Mouse (Mus musculus) right cerebral cortex, adult 2 months (tissue): ENCODE results near the gene Dnah11.

ENCODE experiments used
- DNase-seq, 2 experiments: peaks; one replicate each; pipeline ENCODE4 v3.0.0; 2021 to 2022; ENCODE audit warnings: low spot score in 2 of 2

The Dnah11 gene

GRCm38 (mm10) chr12:117862655-117863054, 336.2 kb downstream of the Dnah11 start:
- DNase-seq, result no peak

- DNase-seq, result no peak
These were observed 337.6 kb downstream of the Dnah11 start for GRCm38 (mm10) chr12:117861249-117861648.

- no peak for DNase-seq
These were observed 338.0 kb downstream of the Dnah11 start for GRCm38 (mm10) chr12:117860840-117861239.

DNA sequence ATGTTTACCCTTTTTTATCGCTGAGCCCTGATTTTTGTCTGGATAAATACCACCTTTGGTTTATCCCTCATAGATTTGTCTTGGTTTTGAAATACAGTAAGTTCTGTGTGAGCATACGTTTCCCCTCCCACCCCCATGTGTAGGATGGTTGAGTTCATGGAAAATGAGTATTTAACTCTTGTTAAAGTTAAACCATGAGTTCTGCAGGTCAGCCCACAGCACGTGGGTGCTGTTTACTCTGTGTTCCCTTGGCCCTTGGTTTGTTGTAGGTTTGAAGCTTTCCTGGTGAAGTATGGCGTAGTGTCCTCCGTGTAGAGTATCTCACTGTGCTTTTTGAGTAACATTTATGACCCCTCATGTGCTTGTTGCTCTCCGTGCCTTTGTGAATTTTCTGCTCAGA, 341.0 kb downstream of the Dnah11 start:
- no peak for DNase-seq

DNA sequence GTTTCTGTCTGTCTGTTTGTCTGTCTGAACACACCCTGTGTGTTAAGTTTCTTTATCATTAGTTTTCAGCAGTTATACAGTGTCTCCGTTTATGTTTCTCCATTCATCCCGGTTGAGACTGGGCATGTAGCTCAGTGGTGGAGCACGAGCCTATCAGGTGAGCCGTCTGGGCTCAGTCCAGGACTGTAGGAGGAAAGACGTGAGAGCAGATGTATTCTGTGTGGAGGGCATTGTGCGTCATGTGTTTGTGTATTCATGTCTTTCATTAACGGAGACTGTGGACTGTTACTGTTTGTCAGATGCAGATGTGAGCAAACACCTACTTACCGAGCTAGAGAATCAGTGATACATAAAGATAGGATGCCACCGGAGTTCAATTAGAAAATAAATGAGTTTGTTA, 341.8 kb downstream of the Dnah11 start:
- DNase-seq, result no peak

- DNase-seq, result peak; percentile 64 to 68
These were observed 345.5 kb downstream of the Dnah11 start for GRCm38 (mm10) chr12:117853316-117853715.

- DNase-seq, result no peak
These were observed 348.4 kb downstream of the Dnah11 start for GRCm38 (mm10) chr12:117850472-117850871.

- DNase-seq, result no peak
These were observed 350.2 kb downstream of the Dnah11 start for GRCm38 (mm10) chr12:117848621-117849020.

DNA sequence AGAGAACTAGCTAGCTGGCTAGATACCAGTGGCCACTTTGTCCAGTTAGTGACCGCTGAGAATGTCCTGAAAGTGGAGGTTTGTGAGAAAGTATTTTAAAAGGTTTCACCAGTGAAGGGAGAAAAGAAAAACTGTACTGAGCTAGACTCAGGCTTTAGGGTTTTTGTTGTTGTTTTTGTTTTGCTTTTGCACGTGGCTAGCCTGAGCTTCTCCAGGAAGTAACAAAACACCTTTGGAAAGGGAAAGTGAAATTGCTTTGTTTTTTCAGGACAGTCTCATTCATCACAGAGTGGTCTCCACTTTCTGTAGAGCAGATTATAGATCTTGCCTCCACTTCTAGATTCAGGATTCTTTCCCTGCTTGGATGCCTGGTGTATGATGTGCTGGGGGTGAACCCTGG, 353.9 kb downstream of the Dnah11 start:
- DNase-seq, result no peak

GRCm38 (mm10) chr12:117844075-117844408, 354.8 kb downstream of the Dnah11 start:
- DNase-seq, result no peak

- peak; percentile 45 to 68 for DNase-seq
These were observed 355.4 kb downstream of the Dnah11 start for GRCm38 (mm10) chr12:117843302-117844074.

GRCm38 (mm10) chr12:117842676-117843075, 356.2 kb downstream of the Dnah11 start:
- no peak for DNase-seq

- no peak for DNase-seq
These were observed 358.1 kb downstream of the Dnah11 start for GRCm38 (mm10) chr12:117840705-117841104.

DNA sequence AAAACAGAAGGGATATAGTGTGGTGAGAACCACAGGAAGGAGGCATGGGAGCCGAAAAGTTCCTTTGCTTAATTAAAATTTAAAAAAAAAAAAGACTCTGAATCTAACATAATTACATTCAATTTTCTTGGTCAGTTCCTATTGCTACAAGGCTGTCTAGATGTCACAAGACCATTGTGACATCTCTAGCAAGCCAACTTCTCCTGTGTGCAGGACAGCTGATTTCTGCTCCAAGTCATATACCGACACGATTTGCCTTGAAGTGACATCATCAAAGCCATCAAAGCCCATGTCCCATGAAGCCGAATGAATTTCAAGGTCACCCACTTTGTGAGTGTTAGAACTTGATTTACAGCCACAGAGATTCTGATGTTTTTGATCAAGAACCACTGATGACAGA, 361.5 kb downstream of the Dnah11 start:
- no peak for DNase-seq

DNA sequence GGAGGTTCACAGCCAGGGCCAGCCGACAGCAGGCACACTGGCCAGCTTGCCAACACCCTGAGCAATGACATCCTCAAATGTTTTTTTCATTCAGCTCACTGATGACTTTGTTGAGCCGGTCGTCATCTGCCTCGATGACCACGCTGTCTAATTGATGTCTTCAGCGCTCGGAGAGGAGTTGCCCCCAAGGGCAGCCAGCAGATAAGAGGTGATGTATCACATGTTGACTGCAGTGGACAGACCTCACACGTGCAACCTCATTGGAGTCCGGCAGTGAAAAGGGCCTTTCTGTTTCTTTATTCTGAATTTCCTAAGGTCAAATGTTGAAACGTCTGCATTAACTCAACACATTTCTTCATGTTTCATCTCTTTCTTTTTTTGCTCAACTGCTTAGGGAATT, 363.5 kb downstream of the Dnah11 start:
- DNase-seq, result no peak

- DNase-seq, result no peak
These were observed 364.2 kb downstream of the Dnah11 start for GRCm38 (mm10) chr12:117834652-117835051.

GRCm38 (mm10) chr12:117832190-117832589, 366.7 kb downstream of the Dnah11 start:
- DNase-seq, result no peak

GRCm38 (mm10) chr12:117831351-117831961, 367.4 kb downstream of the Dnah11 start:
- DNase-seq, result no peak

DNA sequence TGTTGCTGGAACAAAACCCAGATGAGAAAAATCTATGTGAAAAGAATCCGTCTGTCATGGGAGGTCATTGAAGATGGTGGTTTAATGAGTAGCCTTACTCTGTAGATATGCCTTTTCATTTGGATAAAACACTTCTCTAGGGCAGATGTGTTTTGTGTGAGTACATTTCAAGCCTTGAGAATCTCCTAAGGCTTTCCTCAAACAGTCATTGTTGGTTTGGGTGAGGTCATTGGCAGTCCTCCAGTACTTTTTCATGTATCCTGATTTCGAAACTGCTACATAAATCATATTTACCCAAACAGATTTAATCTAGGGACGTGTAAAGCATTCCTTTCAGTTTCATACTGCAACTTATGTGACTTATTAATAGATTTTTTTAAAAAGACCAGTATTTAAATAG, 370.5 kb downstream of the Dnah11 start:
- no peak for DNase-seq
